Mouse (Mus musculus) hindbrain, embryonic 14.5 days (tissue): ENCODE measurements around the gene Lingo3. TPM values are rescaled to one million over a fixed set of nuclear protein-coding genes. Genes with fewer than 3 reads are reported as not detected.
A peak's percentile ranks its signal among the peaks of the same experiment; 100 is the strongest.

Source experiments
- ATAC-seq: fragments of 200-750 bp; cut with Nextera tagmentation; 2 replicates; pipeline ENCODE4 v1.8.0; 2017; ENCODE audit warnings: moderate number of reproducible peaks, mild to moderate bottlenecking, moderate TSS enrichment, moderate library complexity; ENCODE audit not compliant: low FRiP score
- DNase-seq: peaks from one replicate; pipeline ENCODE4 v3.0.0-alpha.2; 2015; ENCODE audit warnings: low spot score
- H3K27ac ChIP-seq: fragments of 300-500 bp; sonication (generic); 2 replicates; pipeline ENCODE4 v1.5.1; 2014; ENCODE audit warnings: mild to moderate bottlenecking, moderate library complexity
- H3K27me3 ChIP-seq: fragments of 300-500 bp; sonication (generic); 2 replicates; pipeline ENCODE4 v1.6.1; 2014; ENCODE audit warnings: mild to moderate bottlenecking, low read length, mixed read lengths; ENCODE audit not compliant: control insufficient read depth, insufficient read depth
- H3K36me3 ChIP-seq: fragments of 300-500 bp; sonication (generic); replicated peaks from 2 replicates; pipeline ENCODE4 v1.6.1; 2014; ENCODE audit not compliant: control insufficient read depth, insufficient read depth
- H3K4me1 ChIP-seq: fragments of 300-500 bp; sonication (generic); replicated peaks from 2 replicates; pipeline ENCODE4 v1.6.1; 2014; ENCODE audit warnings: antibody characterized with exemption, low read length, mixed read lengths; ENCODE audit not compliant: control insufficient read depth, insufficient read depth
- H3K4me2 ChIP-seq: fragments of 300-500 bp; sonication (generic); replicated peaks from 2 replicates; pipeline ENCODE4 v1.6.1; 2014; ENCODE audit warnings: mild to moderate bottlenecking, moderate library complexity
- H3K4me3 ChIP-seq: fragments of 300-500 bp; sonication (generic); replicated peaks from 2 replicates; pipeline ENCODE4 v1.5.1; 2014; ENCODE audit warnings: mild to moderate bottlenecking, low read length
- H3K9ac ChIP-seq: fragments of 300-500 bp; sonication (generic); 2 replicates; pipeline ENCODE4 v1.6.1; 2014
- H3K9me3 ChIP-seq: fragments of 300-500 bp; sonication (generic); 2 replicates; pipeline ENCODE4 v1.6.1; 2016; ENCODE audit warnings: low read length; ENCODE audit not compliant: control insufficient read depth
- WGBS: fragments of 180-500 bp; shearing (Covaris S2); extraction: QIAGEN DNeasy Blood & Tissue Kit; methylation state at CpG from one replicate; pipeline ENCODE4 v1.1.7; 2014; 5-methylcytosine and 5-hydroxymethylcytosine counted together
- polyA plus RNA-seq: library from polyadenylated mRNA; unstranded; fragments of >200 nt; fragmentation: Nextera tagmentation; extraction: Ambion mirVana; gene quantifications from 2 replicates; pipeline ENCODE4 v1.2.1, GENCODE M21; 2014

The Lingo3 gene
- polyA plus RNA-seq, 1 experiment from 2014 or later: 9.9 TPM

- 18% methylated on average over 40 of the region's 40 CpGs for WGBS
- Histone ChIP-seq H3K4me1 (peaks cover 16% of the 10 kb centered on the region), H3K4me3 (0 out of 2 replicates have a peak overlapping the region, but pooled peaks have one; percentile 1), H3K36me3 (peaks cover 22% of the 10 kb centered on the region), H3K27me3 (peaks cover 18% of the 10 kb centered on the region), H3K9me3 (no peaks in the 10 kb centered on the region), H3K9ac (peak overlapping the region; percentile 0; the same call in 1 of the 2 replicates), H3K27ac (no peak overlapping the region), H3K4me2 (peak overlapping the region; percentile 98)
- ATAC-seq (no peak), DNase-seq (no peak)
Measured at GRCm38 (mm10) chr10:80808099-80808984, 35.5 kb downstream of the Lingo3 start.

DNA sequence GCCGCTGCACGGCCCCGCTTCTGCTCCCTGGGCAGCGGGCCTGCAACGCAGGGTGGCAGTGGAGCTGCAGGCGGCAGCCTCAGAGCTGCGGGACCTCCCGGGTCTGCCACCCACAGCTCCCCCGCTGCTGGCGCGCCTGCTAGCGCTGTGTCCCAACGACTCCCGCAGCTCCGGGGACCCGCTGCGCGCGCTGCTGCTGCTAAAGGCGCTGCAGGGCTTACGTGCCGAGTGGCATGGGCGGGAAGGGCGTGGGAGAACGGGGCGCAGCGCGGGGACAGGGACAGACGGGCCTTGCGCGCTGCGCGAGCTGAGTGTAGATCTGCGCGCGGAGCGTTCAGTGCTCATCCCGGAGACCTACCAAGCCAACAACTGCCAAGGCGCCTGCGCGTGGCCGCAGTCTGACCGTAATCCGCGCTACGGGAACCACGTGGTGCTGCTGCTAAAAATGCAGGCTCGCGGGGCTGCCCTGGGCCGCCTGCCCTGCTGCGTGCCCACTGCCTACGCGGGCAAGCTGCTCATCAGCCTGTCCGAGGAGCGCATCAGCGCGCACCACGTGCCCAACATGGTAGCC is 36.7 kb downstream of the Lingo3 start:
- Histone ChIP-seq H3K9ac (peak overlapping the region; percentile 80), H3K27me3 (peaks cover 18% of the 10 kb centered on the region), H3K36me3 (peaks cover 34% of the 10 kb centered on the region), H3K9me3 (no peaks in the 10 kb centered on the region), H3K27ac (peak overlapping the region; percentile 86), H3K4me3 (peak overlapping the region; percentile 46), H3K4me1 (peaks cover 16% of the 10 kb centered on the region), H3K4me2 (peak overlapping the region; percentile 98)
- DNase-seq (peak; percentile 78), ATAC-seq (peak; percentile 81)
- under 1% methylated on average over 55 of the region's 58 CpGs for WGBS

DNA sequence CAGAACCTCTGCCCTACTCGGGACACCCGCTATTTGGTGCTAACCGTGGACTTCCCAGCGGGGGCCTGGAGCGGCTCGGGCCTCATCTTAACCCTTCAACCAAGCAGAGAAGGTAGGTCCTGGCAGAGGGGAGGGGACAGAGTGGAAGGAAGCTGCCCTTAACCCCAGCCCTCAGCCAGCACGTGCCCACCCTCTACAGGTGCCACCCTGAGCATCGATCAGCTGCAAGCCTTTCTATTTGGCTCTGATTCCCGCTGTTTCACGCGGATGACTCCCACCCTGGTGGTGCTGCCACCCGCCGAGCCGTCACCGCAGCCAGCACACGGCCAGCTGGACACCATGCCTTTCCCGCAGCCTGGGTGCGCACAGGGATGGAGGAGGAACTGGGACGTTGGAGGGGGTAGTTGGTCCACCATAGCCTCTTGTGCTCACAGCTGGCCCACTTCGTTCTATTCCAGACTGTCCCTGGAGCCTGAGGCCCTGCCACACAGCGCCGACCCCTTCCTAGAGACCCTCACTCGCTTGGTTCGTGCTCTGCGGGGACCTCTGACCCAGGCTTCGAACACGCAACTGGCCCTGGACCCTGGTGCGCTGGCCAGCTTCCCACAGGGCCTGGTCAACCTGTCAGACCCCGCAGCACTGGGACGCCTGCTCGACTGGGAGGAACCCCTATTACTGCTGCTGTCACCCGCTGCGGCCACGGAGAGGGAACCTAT is 37.3 kb downstream of the Lingo3 start:
- Histone ChIP-seq H3K9ac (peak overlapping the region; percentile 80), H3K4me1 (peaks cover 16% of the 10 kb centered on the region), H3K4me2 (peak overlapping the region; percentile 98), H3K27ac (peak overlapping the region; percentile 86), H3K36me3 (peaks cover 40% of the 10 kb centered on the region), H3K4me3 (peak overlapping the region; percentile 46), H3K9me3 (no peaks in the 10 kb centered on the region), H3K27me3 (peaks cover 18% of the 10 kb centered on the region)
- DNase-seq: no peak
- WGBS: 34% methylated on average over 34 of the region's 34 CpGs
- ATAC-seq: peak; percentile 9; the same call in 1 of the 2 replicates

DNA sequence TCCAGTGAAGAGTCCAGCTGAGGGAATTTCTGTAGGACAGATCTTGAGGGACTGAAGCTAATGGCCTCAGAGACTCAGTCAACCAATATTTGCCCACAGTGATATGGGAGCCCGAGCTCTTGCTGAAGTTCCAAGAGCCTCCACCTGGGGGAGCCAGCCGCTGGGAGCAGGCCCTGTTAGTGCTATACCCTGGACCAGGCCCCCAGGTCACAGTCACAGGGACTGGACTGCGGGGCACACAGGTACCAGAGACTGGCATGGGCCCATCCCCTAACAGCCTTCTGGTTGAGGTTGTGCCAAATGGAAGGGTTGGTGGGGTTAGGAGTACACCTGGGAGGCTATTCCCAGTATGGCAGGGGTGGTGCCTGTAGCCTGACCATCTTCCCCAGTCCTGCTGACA is 37.9 kb downstream of the Lingo3 start:
- Histone ChIP-seq H3K27me3 (peaks cover 18% of the 10 kb centered on the region), H3K9me3 (no peaks in the 10 kb centered on the region), H3K4me3 (no peak overlapping the region), H3K4me1 (peaks cover 16% of the 10 kb centered on the region), H3K9ac (no peak overlapping the region), H3K36me3 (peaks cover 46% of the 10 kb centered on the region), H3K4me2 (0 out of 2 replicates have a peak overlapping the region, but pooled peaks have one; percentile 98), H3K27ac (no peak overlapping the region)
- 17% methylated on average over 3 of the region's 3 CpGs for WGBS
- peak; percentile 28; the same call in 1 of the 2 replicates for ATAC-seq
- DNase-seq: peak; percentile 68

DNA sequence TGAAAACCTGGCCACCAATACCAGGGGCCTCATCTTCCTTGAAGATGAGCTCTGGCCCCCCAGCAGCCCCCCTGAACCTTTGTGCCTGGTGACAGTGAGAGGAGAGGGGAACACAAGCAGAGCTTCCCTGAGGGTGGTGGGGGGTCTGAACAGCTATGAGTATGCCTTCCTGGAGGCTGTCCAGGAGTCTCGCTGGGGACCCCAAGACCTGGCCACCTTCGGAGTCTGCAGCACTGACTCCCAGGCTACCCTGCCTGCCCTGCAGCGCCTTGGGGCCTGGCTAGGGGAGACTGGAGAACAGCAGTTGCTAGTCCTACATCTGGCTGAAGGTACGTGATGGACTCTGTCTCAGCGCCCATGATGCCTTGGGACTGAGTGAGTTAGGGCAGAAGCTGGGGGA is 38.5 kb downstream of the Lingo3 start:
- Histone ChIP-seq H3K9me3 (no peaks in the 10 kb centered on the region), H3K27ac (no peak overlapping the region), H3K36me3 (peaks cover 52% of the 10 kb centered on the region), H3K4me1 (peaks cover 16% of the 10 kb centered on the region), H3K27me3 (peaks cover 16% of the 10 kb centered on the region), H3K9ac (no peak overlapping the region), H3K4me2 (no peak overlapping the region), H3K4me3 (no peak overlapping the region)
- DNase-seq (no peak), ATAC-seq (no peak)
- 82% methylated on average over 5 of the region's 5 CpGs for WGBS

DNA sequence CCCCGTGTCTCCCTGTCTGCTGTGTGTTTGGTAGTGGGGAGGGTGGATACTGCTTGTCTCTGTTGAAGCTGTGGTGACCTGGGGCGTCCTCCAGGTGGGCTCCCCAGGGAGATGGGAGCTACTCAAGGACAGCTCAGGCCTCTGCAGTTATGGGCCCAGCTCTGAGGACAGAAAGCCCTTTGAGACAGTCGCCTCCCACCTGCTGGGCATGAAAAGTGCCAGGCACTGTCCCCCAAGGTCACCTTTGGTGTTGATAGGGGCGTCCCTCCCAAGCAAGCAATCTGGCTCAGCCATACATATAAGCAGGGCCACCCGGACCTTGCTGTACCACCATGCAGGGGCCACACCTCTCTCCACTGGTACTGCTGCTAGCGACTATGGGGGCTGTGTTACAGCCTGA is 38.9 kb downstream of the Lingo3 start, which contains the start of gene Amh:
Gene Amh (plus strand): TSS at position 328 of the 400 bp plus-strand sequence.
- Histone ChIP-seq H3K4me1 (peaks cover 19% of the 10 kb centered on the region), H3K4me2 (no peak within 1 kb of the TSS), H3K27ac (no peak within 1 kb of the TSS), H3K27me3 (peaks cover 12% of the 10 kb centered on the region), H3K4me3 (no peak within 1 kb of the TSS), H3K36me3 (peaks cover 52% of the 10 kb centered on the region), H3K9me3 (no peaks in the 10 kb centered on the region), H3K9ac (no peak within 1 kb of the TSS)
- no peak for ATAC-seq
- no peak for DNase-seq
- 70% methylated on average over 6 of the region's 6 CpGs for WGBS

DNA sequence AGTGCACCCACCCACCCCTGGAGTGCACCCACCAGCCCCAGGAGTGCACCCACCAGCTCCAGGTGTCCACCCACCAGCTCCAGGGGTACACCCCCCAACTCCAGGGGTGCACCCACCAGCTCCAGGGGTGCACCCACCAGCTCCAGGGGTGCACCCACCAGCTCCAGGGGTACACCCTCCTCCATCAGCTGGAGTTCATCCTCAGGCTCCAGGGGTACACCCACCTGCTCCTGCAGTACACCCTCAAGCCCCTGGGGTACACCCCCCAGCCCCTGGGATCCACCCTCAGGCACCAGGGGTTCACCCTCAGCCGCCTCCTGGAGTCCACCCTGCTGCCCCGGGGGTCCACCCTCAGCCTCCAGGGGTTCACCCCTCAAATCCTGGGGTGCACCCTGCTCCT is 39.5 kb downstream of the Lingo3 start:
- Histone ChIP-seq H3K9me3 (no peaks in the 10 kb centered on the region), H3K4me2 (no peak overlapping the region), H3K4me1 (peaks cover 25% of the 10 kb centered on the region), H3K9ac (no peak overlapping the region), H3K27ac (no peak overlapping the region), H3K4me3 (no peak overlapping the region), H3K36me3 (peaks cover 52% of the 10 kb centered on the region), H3K27me3 (peaks cover 7% of the 10 kb centered on the region)
- ATAC-seq: no peak
- DNase-seq: no peak
- WGBS: 92% methylated on average over 2 of the region's 2 CpGs

DNA sequence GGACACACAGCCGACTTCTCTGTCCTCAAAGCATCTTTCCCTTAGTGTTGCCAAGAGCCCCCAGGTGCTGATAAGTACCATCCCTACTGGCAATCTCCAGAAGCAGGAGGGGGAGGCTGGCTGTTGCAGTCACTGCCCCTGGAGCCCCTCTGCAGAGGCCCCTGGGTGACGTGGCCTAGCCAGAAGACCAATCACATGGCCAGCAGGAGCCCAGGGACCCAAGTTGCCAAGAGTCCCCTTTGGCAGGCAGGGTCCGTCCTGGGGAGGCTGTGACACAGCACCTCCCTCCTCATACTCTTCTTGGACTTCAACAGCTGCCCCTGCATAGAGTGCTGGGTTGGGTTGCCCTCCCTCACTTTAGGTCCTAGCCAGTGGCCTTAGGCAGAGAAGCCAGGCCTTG is 40.8 kb downstream of the Lingo3 start:
- Histone ChIP-seq H3K9me3 (no peaks in the 10 kb centered on the region), H3K4me3 (no peak overlapping the region), H3K27ac (no peak overlapping the region), H3K4me1 (peaks cover 24% of the 10 kb centered on the region), H3K36me3 (peaks cover 52% of the 10 kb centered on the region), H3K4me2 (no peak overlapping the region), H3K9ac (no peak overlapping the region), H3K27me3 (no peaks in the 10 kb centered on the region)
- ATAC-seq: no peak
- WGBS: 89% methylated on average over 3 of the region's 3 CpGs
- no peak for DNase-seq
